Mouse (Mus musculus): ENCODE data around the gene Tbx15. TPM values are rescaled to one million over a fixed set of nuclear protein-coding genes. Genes with fewer than 3 reads are reported as not detected.

Gene Tbx15
- polyA plus RNA-seq, 1 experiment = 2.7 TPM

GRCm38 (mm10) chr3:99259741-99260270, 19.6 kb downstream of the Tbx15 start:
- no peak overlapping the region for H3K27ac ChIP-seq (ENCODE audit: control insufficient read depth, insufficient read depth, low read depth, low read length, poor library complexity)
- no peak for TF ChIP-seq CTCF (IDR thresholded peaks at IDR 0.05; ENCODE audit: control insufficient read depth, insufficient read depth, low read length)
- TF ChIP-seq POLR2A (IDR thresholded peaks at IDR 0.05; ENCODE audit: borderline replicate concordance, control insufficient read depth, low read depth, low read length) = no peak
- no peak overlapping the region for H3K4me3 ChIP-seq (replicated peaks; ENCODE audit: control insufficient read depth, low read depth, low read length)
- 10% methylated on average over 6 of the region's 6 CpGs for WGBS
- H3K4me1 ChIP-seq (ENCODE audit: control insufficient read depth, insufficient read depth, low read length) = no peaks in the 10 kb centered on the region

- Histone ChIP-seq H3K4me3 (replicated peaks; ENCODE audit: control insufficient read depth, low read depth, low read length) (no peak overlapping the region), H3K27ac (ENCODE audit: control insufficient read depth, insufficient read depth, low read depth, low read length, poor library complexity) (no peak overlapping the region), H3K4me1 (ENCODE audit: control insufficient read depth, insufficient read depth, low read length) (no peaks in the 10 kb centered on the region)
- WGBS = 32% methylated on average over 2 of the region's 2 CpGs
- no peak for TF ChIP-seq POLR2A (IDR thresholded peaks at IDR 0.05; ENCODE audit: borderline replicate concordance, control insufficient read depth, low read depth, low read length)
- TF ChIP-seq CTCF (IDR thresholded peaks at IDR 0.05; ENCODE audit: control insufficient read depth, insufficient read depth, low read length) = no peak
These were observed 20.2 kb downstream of the Tbx15 start for GRCm38 (mm10) chr3:99260395-99260794.

- WGBS = 7% methylated on average over 18 of the region's 18 CpGs
- TF ChIP-seq POLR2A (IDR thresholded peaks at IDR 0.05; ENCODE audit: borderline replicate concordance, control insufficient read depth, low read depth, low read length) (no peak), CTCF (IDR thresholded peaks at IDR 0.05; ENCODE audit: control insufficient read depth, insufficient read depth, low read length) (no peak)
- Histone ChIP-seq H3K4me3 (replicated peaks; ENCODE audit: control insufficient read depth, low read depth, low read length) (no peak overlapping the region), H3K27ac (ENCODE audit: control insufficient read depth, insufficient read depth, low read depth, low read length, poor library complexity) (no peak overlapping the region), H3K4me1 (ENCODE audit: control insufficient read depth, insufficient read depth, low read length) (no peaks in the 10 kb centered on the region)
These were observed 21.2 kb downstream of the Tbx15 start for GRCm38 (mm10) chr3:99261371-99261791.

GRCm38 (mm10) chr3:99261986-99262385, 21.8 kb downstream of the Tbx15 start:
- Histone ChIP-seq H3K4me1 (ENCODE audit: control insufficient read depth, insufficient read depth, low read length) (no peaks in the 10 kb centered on the region), H3K4me3 (replicated peaks; ENCODE audit: control insufficient read depth, low read depth, low read length) (no peak overlapping the region), H3K27ac (ENCODE audit: control insufficient read depth, insufficient read depth, low read depth, low read length, poor library complexity) (no peak overlapping the region)
- 32% methylated on average over 2 of the region's 2 CpGs for WGBS
- no peak for TF ChIP-seq POLR2A (IDR thresholded peaks at IDR 0.05; ENCODE audit: borderline replicate concordance, control insufficient read depth, low read depth, low read length)
- TF ChIP-seq CTCF (IDR thresholded peaks at IDR 0.05; ENCODE audit: control insufficient read depth, insufficient read depth, low read length) = no peak

GRCm38 (mm10) chr3:99263471-99263903, 23.3 kb downstream of the Tbx15 start:
- Histone ChIP-seq H3K4me1 (ENCODE audit: control insufficient read depth, insufficient read depth, low read length) (no peaks in the 10 kb centered on the region), H3K4me3 (replicated peaks; ENCODE audit: control insufficient read depth, low read depth, low read length) (no peak overlapping the region), H3K27ac (ENCODE audit: control insufficient read depth, insufficient read depth, low read depth, low read length, poor library complexity) (no peak overlapping the region)
- 48% methylated on average over 9 of the region's 9 CpGs for WGBS
- no peak for TF ChIP-seq POLR2A (IDR thresholded peaks at IDR 0.05; ENCODE audit: borderline replicate concordance, control insufficient read depth, low read depth, low read length)
- TF ChIP-seq CTCF (IDR thresholded peaks at IDR 0.05; ENCODE audit: control insufficient read depth, insufficient read depth, low read length) = no peak

GRCm38 (mm10) chr3:99264695-99265094, 24.5 kb downstream of the Tbx15 start:
- 19% methylated on average over 7 of the region's 7 CpGs for WGBS
- no peak for TF ChIP-seq CTCF (IDR thresholded peaks at IDR 0.05; ENCODE audit: control insufficient read depth, insufficient read depth, low read length)
- H3K4me1 ChIP-seq (ENCODE audit: control insufficient read depth, insufficient read depth, low read length) = no peaks in the 10 kb centered on the region

GRCm38 (mm10) chr3:99266752-99267303, 26.6 kb downstream of the Tbx15 start:
- 63% methylated on average over 10 of the region's 10 CpGs for WGBS
- no peaks in the 10 kb centered on the region for H3K4me1 ChIP-seq (ENCODE audit: control insufficient read depth, insufficient read depth, low read length)
- TF ChIP-seq POLR2A (IDR thresholded peaks at IDR 0.05; ENCODE audit: borderline replicate concordance, control insufficient read depth, low read depth, low read length) (no peak), CTCF (IDR thresholded peaks at IDR 0.05; ENCODE audit: control insufficient read depth, insufficient read depth, low read length) (no peak)
- H3K4me3 ChIP-seq (replicated peaks; ENCODE audit: control insufficient read depth, low read depth, low read length) = no peak overlapping the region
- no peak overlapping the region for H3K27ac ChIP-seq (ENCODE audit: control insufficient read depth, insufficient read depth, low read depth, low read length, poor library complexity)

More at GRCm38 (mm10) chr3:99264695-99265094, 24.5 kb downstream of the Tbx15 start:
- H3K27ac ChIP-seq (ENCODE audit: control insufficient read depth, insufficient read depth, low read depth, low read length, poor library complexity) = no peak overlapping the region
- H3K4me3 ChIP-seq (replicated peaks; ENCODE audit: control insufficient read depth, low read depth, low read length) = no peak overlapping the region

GRCm38 (mm10) chr3:99277973-99278580, 37.9 kb downstream of the Tbx15 start:
- no peak for TF ChIP-seq POLR2A (IDR thresholded peaks at IDR 0.05; ENCODE audit: borderline replicate concordance, control insufficient read depth, low read depth, low read length)
- TF ChIP-seq CTCF (IDR thresholded peaks at IDR 0.05; ENCODE audit: control insufficient read depth, insufficient read depth, low read length) = no peak
- WGBS = 55% methylated on average over 12 of the region's 12 CpGs
- no peak overlapping the region for H3K4me3 ChIP-seq (replicated peaks; ENCODE audit: control insufficient read depth, low read depth, low read length)
- no peak overlapping the region for H3K27ac ChIP-seq (ENCODE audit: control insufficient read depth, insufficient read depth, low read depth, low read length, poor library complexity)
- H3K4me1 ChIP-seq (ENCODE audit: control insufficient read depth, insufficient read depth, low read length) = no peaks in the 10 kb centered on the region

Data from bone marrow, adult 2 months (tissue).